Mouse (Mus musculus) ES-E14 (cell line): ENCODE results near the gene 4933425L06Rik.

Experiments used
- HCFC1 ChIP-seq: IDR thresholded peaks from 2 replicates; pipeline ENCODE4 v1.6.1; 2012; ENCODE audit warnings: low read length, inconsistent platforms, borderline replicate concordance; ENCODE audit not compliant: insufficient read depth
- MAFK ChIP-seq: IDR thresholded peaks from 2 replicates; pipeline ENCODE4 v1.6.1; 2014; ENCODE audit warnings: mild to moderate bottlenecking, low read depth, low read length, inconsistent platforms; ENCODE audit not compliant: insufficient read depth
- ZC3H11A ChIP-seq: IDR thresholded peaks from 2 replicates; pipeline ENCODE4 v1.6.1; 2012; ENCODE audit warnings: low read depth, mild to moderate bottlenecking, inconsistent platforms, low read length, borderline replicate concordance

- TF ChIP-seq MAFK (no peak), ZC3H11A (no peak), HCFC1 (no peak)
Measured at GRCm38 (mm10) chr13:105037816-105038215, 44.1 kb upstream of the 4933425L06Rik start.
